Mouse (Mus musculus): Measurements from ENCODE around the gene Kcnma1. TPM values are rescaled to one million over a fixed set of nuclear protein-coding genes. Genes with fewer than 3 reads are reported as not detected.

The Kcnma1 gene
- total RNA-seq, 2 experiments from 2014 or later, result 44.2 to 47.3 TPM

- intact Hi-C loops (cut with DNase I), result no loop called here
- DNase-seq, result peak; percentile 45 to 59
Measured at GRCm38 (mm10) chr14:23882001-23882400, 132.3 kb downstream of the Kcnma1 start.

- DNase-seq, result no peak
- intact Hi-C loops (cut with DNase I), result loop anchor here (2.0 to 5.0 kb wide), 2 partner anchors 42 to 63 kb away; no protein-coding TSS in a partner anchor
Measured at GRCm38 (mm10) chr14:23879331-23879730, 135.0 kb downstream of the Kcnma1 start.

- no peak for DNase-seq
- intact Hi-C loops (cut with DNase I), result loop anchor here (2.0 to 5.0 kb wide), 2 partner anchors 40 to 127 kb away; no protein-coding TSS in a partner anchor
Measured at GRCm38 (mm10) chr14:23877561-23877960, 136.7 kb downstream of the Kcnma1 start.

DNA sequence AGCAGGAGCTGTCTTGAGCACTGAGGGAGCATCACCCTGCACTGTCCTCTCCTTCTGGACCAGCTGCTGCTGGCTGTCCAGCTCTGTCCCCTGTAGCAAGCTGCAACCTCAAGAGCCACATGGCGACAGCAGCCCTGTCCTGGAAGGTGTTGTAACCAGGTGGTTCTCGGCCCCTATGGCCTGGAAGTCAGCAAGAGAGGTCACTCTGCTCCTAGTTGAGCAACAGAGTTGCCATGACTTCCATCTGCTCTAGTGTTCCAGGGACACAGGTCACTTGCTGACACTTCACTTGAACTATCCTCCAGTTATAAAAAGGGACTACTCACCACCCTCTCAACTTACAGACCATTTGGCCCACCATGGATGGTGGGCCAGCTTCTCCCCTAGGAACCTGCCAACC lies 139.7 kb downstream of the Kcnma1 start:
- intact Hi-C loops (cut with DNase I), result no loop called here
- no peak for DNase-seq

DNA sequence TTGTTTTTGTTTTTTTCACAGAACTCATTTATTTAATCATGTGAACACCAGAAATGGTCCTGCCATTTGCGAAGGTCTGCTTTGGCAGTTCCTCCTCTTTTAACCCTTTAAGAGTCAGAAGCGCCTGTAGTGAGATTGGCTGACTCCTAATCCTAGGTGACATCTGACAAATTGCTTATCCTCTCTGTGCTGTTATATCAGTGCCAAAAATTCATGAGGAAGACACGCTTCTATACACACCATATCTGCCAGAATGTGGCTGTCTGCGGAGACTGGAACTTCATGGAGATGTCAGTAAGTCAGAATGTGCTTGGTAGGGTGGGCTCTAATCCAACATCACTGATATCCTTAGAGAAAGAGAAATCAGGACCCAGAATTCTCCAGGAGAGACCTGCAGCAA lies 157.3 kb downstream of the Kcnma1 start:
- DNase-seq, result no peak
- intact Hi-C loops (cut with DNase I), result no loop called here

- DNase-seq, result peak in 1 of 2 experiments; percentile 29
- intact Hi-C loops (cut with DNase I), result no loop called here
Measured at GRCm38 (mm10) chr14:23854946-23855345, 159.3 kb downstream of the Kcnma1 start.

GRCm38 (mm10) chr14:23848529-23849141 lies 165.7 kb downstream of the Kcnma1 start:
- no peak for DNase-seq
- intact Hi-C loops (cut with DNase I), result no loop called here

DNA sequence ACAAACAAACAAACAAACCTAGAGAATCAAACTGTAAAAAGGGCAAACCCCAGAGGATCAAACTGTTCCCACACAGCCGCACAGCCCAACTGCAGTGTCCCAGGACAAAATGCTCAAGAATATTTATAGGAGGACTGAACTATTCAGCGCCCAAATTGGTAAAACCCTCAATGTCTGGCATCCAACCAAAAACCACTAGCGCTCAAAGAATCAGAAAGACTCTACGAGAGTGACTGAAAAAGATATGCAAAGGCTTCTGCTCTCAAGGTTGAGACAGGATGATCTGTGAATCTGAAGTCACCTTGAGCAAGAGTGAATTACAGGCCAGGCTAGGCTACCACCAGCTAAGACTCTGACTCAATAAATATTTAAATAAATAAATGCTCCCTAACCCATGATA lies 167.6 kb downstream of the Kcnma1 start:
- intact Hi-C loops (cut with DNase I), result no loop called here
- no peak for DNase-seq

DNA sequence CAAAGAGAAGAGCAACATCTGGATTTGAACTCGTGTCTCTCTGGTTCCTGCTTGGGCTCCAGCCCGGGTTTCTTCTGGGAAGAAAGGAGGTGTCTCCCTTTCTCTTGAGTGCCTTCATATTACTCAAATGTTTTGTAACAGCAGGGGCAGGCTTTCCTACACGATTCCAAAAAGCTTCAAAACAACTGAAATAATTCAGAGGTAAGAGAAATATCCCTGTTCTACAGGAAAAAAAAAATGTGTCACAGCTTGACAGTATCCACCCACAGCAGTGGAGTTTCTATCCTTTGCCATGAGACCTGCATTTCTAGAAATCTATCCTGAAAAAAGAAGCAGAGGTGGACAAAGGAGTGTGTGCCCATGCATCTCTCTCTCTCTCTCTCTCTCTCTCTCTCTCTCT lies 172.3 kb downstream of the Kcnma1 start:
- intact Hi-C loops (cut with DNase I), result no loop called here

DNA sequence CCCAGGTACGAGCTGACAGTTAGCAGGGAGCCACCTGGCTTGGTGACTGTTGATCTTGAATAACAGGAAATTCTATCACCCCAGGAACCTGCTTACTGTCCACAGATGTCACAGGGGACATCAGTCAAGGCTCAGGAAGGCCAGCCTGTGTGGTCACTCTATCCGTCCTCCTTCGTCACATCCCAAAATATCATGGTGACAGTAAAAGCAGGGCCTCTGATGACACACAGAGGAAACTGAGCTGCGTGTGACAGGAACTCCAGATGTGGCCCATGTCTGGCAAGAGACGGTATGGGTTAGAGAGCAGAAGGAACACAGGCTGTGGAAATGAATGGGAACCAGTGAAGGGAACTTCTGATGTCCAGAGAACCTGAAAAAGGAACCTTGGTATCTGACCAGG lies 174.7 kb downstream of the Kcnma1 start:
- intact Hi-C loops (cut with DNase I), result loop anchor here (2.0 to 5.0 kb wide), 2 partner anchors 38 to 167 kb away; no protein-coding TSS in a partner anchor

More for the DNA sequence above, 172.3 kb downstream of the Kcnma1 start:
- no peak for DNase-seq

GRCm38 (mm10) chr14:23835387-23836111 lies 178.7 kb downstream of the Kcnma1 start:
- intact Hi-C loops (cut with DNase I), result loop anchor here (5.0 kb wide), 1 partner anchor 42 kb away; no protein-coding TSS in a partner anchor
- DNase-seq, result no peak

More for the DNA sequence above, 174.7 kb downstream of the Kcnma1 start:
- DNase-seq, result peak in 1 of 2 experiments; percentile 13

DNA sequence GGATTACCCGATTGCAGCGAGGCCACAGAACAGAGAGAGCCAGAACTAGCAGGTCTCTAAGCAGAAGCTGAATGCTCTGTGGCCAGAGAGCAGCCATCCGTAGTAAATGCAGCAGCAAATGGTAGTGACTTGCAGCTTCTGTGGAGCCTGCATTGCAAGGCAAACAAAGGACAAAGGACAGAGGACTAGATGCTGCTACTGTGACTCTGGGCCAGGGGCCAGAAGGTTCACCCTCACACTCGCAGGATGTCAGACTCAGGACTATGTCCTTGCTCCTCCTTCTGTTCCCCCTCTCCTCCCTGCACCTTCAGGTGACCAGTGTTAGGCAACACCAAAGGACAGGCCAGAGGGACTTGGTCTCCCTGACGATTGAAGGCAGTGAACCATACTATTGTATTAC lies 183.0 kb downstream of the Kcnma1 start:
- no peak for DNase-seq

GRCm38 (mm10) chr14:23830316-23830715 lies 184.0 kb downstream of the Kcnma1 start:
- no peak for DNase-seq
- intact Hi-C loops (cut with DNase I), result no loop called here

More for the DNA sequence above, 183.0 kb downstream of the Kcnma1 start:
- intact Hi-C loops (cut with DNase I), result no loop called here

- intact Hi-C loops (cut with DNase I), result no loop called here
- no peak for DNase-seq
Measured at GRCm38 (mm10) chr14:23828711-23829320, 185.5 kb downstream of the Kcnma1 start.

DNA sequence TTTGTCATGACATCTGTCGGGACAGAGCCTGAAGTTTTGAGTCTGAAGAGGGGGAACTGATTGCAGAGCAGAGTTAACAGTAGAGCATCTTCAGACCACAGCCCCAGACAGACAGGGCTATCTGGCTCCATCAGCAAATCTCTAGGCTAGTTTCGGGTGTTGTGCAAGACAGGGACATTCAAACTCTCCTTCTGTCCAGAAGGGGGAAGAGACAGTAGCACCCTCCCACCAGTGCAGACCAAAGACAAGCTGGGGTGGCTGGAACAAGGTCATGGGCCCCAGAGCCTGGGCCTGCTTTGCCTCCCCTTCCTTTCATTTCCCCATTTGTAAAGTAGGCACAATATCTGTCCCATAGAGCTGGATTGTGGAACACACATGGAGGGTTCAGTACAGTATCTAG lies 189.4 kb downstream of the Kcnma1 start:
- intact Hi-C loops (cut with DNase I), result loop anchor here (2.0 kb wide), 1 partner anchor 32 kb away; no protein-coding TSS in a partner anchor
- DNase-seq, result no peak

GRCm38 (mm10) chr14:23824267-23824666 lies 190.0 kb downstream of the Kcnma1 start:
- no peak for DNase-seq

GRCm38 (mm10) chr14:23817585-23817984 lies 196.7 kb downstream of the Kcnma1 start:
- DNase-seq, result no peak
- intact Hi-C loops (cut with DNase I), result no loop called here

More at GRCm38 (mm10) chr14:23824267-23824666, 190.0 kb downstream of the Kcnma1 start:
- intact Hi-C loops (cut with DNase I), result loop anchor here (2.0 kb wide), 1 partner anchor 31 kb away; no protein-coding TSS in a partner anchor

- intact Hi-C loops (cut with DNase I), result no loop called here
- DNase-seq, result no peak
Measured at GRCm38 (mm10) chr14:23810081-23810480, 204.2 kb downstream of the Kcnma1 start.

DNA sequence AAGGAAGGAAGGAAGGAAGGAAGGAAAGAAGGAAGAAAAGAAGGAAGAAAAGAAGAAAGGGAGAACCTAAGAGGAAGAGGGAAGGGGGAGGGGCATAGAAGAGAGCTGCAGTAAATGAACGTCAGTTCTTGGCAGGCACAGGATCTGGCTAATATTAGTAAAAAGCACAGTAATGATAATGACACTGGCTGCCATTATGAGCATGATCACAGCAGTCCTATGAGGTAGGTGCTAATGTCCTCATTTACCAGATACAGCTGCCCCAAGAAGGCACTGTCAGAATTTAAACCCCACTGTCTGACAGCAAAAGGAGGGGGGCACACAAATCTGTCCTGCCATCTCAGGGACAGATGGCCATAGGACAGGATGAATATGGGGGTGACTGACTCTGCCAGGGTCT lies 205.2 kb downstream of the Kcnma1 start:
- intact Hi-C loops (cut with DNase I), result no loop called here
- no peak for DNase-seq

DNA sequence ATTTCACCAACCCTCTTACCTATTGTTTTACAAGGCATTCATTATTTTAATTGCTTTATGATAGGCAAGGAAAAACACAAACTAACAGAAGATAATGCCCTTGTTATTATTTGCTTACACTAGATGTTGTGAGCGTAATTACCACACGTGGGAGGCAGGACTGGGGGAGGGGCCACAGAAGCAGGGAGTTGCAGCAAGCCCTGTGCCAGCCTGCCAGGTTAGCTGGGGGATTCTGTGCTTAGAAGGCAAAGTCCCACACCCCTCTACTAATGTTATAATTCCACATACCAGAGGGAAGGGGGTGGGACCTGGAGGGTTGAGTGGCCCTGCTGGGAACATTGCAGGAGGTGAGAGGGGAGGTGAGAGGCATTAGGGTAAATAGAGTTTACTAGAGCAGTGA lies 207.9 kb downstream of the Kcnma1 start:
- intact Hi-C loops (cut with DNase I), result no loop called here
- no peak for DNase-seq

DNA sequence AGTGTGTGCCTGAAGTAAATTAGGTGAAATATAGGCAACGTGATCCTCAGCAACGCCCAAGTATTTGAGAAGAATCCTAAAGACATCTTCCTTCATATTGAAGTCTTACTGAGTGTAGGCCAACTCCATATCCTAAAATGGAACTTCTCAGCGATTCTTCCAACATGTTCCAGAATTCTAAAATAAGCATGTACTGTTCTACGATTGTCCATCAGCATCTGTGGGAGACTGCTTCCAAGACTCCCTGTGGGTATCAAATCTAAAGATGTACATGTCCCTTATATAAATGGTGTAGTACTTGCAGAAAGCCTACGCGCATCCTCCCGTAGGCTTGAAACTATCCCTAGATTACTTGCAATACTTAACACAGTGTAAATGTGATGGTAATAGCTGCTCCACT lies 217.4 kb downstream of the Kcnma1 start:
- intact Hi-C loops (cut with DNase I), result loop anchor here (10.0 kb wide), 1 partner anchor 212 kb away; no protein-coding TSS in a partner anchor
- DNase-seq, result no peak
